Mouse (Mus musculus): ENCODE measurements at regions not wholly inside any gene's neighbourhood (a gene's known extent, or its start where the extent isn't known, plus 50 kb on each side); places are given as distances from the start of the nearest gene placed in this dataset.

DNA sequence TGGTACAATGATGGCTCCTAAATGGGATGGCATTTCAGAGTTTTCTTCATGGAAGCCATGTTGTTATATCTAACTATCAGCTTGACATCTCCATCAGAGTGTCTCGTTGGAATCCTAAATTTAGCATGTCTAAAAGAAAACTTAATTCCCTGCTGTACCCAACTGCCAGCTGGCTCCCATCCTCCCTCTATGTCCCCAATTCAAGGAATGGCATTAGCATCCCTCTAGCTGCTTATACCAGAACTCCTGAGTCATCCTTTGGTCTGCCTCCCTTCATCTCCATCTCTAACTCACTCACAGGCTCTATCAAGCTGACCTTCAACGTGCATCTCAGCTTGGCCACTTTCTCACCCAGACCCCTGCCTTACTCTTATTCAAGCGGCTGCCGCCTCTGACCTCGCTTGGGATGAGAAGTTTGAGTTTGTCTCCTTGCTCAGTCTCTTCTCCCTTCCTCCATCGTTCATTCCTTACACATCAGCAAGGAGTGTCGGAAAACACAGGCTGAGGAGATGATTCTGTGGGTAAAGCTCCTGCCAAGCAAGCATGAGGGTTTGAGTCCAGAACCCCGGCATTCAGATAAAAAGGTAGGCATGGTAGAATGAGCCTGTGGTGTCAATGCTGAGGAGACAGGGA is 88.9 kb downstream of the Emp1 start:
- Histone ChIP-seq H3K4me1 (ENCODE audit: control insufficient read depth, insufficient read depth, low read length) (no peaks in the 10 kb centered on the region), H3K4me3 (replicated peaks; ENCODE audit: control insufficient read depth, low read depth, low read length) (no peak overlapping the region), H3K27ac (ENCODE audit: control insufficient read depth, insufficient read depth, low read depth, low read length, poor library complexity) (no peak overlapping the region)
- 69% methylated on average over 8 of the region's 8 CpGs for WGBS
- no peak for TF ChIP-seq POLR2A (IDR thresholded peaks at IDR 0.05; ENCODE audit: borderline replicate concordance, control insufficient read depth, low read depth, low read length)
- no peak for TF ChIP-seq CTCF (IDR thresholded peaks at IDR 0.05; ENCODE audit: control insufficient read depth, insufficient read depth, low read length)

- no peak overlapping the region for H3K4me3 ChIP-seq (replicated peaks; ENCODE audit: control insufficient read depth, low read depth, low read length)
- H3K4me1 ChIP-seq (ENCODE audit: control insufficient read depth, insufficient read depth, low read length), result no peaks in the 10 kb centered on the region
- no peak for TF ChIP-seq POLR2A (IDR thresholded peaks at IDR 0.05; ENCODE audit: borderline replicate concordance, control insufficient read depth, low read depth, low read length)
- TF ChIP-seq CTCF (IDR thresholded peaks at IDR 0.05; ENCODE audit: control insufficient read depth, insufficient read depth, low read length), result no peak
- no peak overlapping the region for H3K27ac ChIP-seq (ENCODE audit: control insufficient read depth, insufficient read depth, low read depth, low read length, poor library complexity)
- WGBS, result 86% methylated on average over 3 of the region's 3 CpGs
Observed at GRCm38 (mm10) chr6:135453041-135453440, 90.7 kb downstream of the Emp1 start.

DNA sequence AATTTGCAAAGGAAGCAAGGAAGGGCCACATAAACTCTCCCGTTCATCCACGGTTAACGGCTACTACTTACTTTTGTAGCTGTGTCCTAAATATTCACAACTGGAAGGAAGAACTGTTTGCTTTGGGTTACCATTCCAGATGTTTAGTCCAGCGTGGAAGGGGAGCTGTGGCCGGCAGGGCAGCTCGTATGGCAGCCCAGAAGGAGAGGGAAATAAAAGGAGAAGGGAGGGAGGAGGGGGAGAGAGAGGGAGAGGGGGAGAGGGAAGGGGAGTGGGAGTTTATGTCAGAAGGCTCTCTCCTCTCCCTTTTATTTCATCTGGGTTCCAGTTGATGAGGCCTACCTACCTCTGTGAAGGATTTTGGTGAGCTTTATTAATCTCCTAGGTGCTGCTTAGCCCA is 110.2 kb downstream of the Emp1 start:
- H3K4me1 ChIP-seq (ENCODE audit: control insufficient read depth, insufficient read depth, low read length), result no peaks in the 10 kb centered on the region
- WGBS, result 69% methylated on average over 6 of the region's 6 CpGs
- H3K27ac ChIP-seq (ENCODE audit: control insufficient read depth, insufficient read depth, low read depth, low read length, poor library complexity), result no peak overlapping the region
- no peak overlapping the region for H3K4me3 ChIP-seq (replicated peaks; ENCODE audit: control insufficient read depth, low read depth, low read length)
- no peak for TF ChIP-seq CTCF (IDR thresholded peaks at IDR 0.05; ENCODE audit: control insufficient read depth, insufficient read depth, low read length)
- TF ChIP-seq POLR2A (IDR thresholded peaks at IDR 0.05; ENCODE audit: borderline replicate concordance, control insufficient read depth, low read depth, low read length), result no peak

- H3K4me1 ChIP-seq (ENCODE audit: control insufficient read depth, insufficient read depth, low read length), result no peaks in the 10 kb centered on the region
- TF ChIP-seq POLR2A (IDR thresholded peaks at IDR 0.05; ENCODE audit: borderline replicate concordance, control insufficient read depth, low read depth, low read length) (no peak), CTCF (IDR thresholded peaks at IDR 0.05; ENCODE audit: control insufficient read depth, insufficient read depth, low read length) (no peak)
- no peak overlapping the region for H3K27ac ChIP-seq (ENCODE audit: control insufficient read depth, insufficient read depth, low read depth, low read length, poor library complexity)
- 88% methylated on average over 4 of the region's 4 CpGs for WGBS
- H3K4me3 ChIP-seq (replicated peaks; ENCODE audit: control insufficient read depth, low read depth, low read length), result no peak overlapping the region
Observed at GRCm38 (mm10) chr6:135473146-135473545, 110.8 kb downstream of the Emp1 start.

DNA sequence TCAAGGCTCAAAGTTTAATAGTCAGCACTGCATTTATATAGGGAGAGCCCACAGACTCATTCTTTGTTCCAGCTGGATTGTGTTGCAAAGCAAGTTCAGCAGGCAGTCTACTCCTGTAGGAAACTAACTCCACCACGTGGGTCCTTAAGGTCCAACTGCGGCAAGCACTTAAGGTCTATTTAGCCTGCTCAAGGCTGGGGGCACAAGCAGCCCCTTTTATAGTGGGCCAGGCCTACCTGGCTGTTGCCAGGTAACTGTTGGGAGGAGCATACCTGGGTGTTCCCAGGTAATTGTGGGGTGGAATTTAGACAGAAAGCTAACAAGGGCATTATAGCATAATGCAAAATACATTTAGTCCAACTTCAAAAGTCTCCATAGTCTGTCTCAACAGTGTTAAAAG is 126.5 kb downstream of the Emp1 start:
- TF ChIP-seq CTCF (IDR thresholded peaks at IDR 0.05; ENCODE audit: control insufficient read depth, insufficient read depth, low read length) (no peak), POLR2A (IDR thresholded peaks at IDR 0.05; ENCODE audit: borderline replicate concordance, control insufficient read depth, low read depth, low read length) (no peak)

DNA sequence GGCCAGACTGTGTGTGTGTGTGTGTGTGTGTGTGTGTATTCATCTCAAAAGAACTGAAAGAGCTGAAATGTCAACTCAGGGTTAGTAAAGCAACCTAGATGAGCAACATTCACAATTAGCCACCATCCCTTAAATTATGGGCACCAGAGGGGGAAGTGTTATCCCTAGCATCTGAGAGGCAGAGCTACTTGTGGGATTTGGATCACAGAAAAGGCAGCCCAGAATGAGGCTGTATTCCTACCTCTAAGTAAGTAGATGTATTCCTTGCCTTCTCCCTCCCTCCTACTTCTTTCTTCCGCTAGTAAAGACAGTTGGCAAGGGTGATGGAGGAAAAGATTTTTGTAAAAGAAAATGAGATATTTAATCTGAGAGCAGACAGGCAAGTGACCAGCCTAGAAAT is 131.6 kb downstream of the Emp1 start:
- Histone ChIP-seq H3K4me1 (ENCODE audit: control insufficient read depth, insufficient read depth, low read length) (no peaks in the 10 kb centered on the region), H3K27ac (ENCODE audit: control insufficient read depth, insufficient read depth, low read depth, low read length, poor library complexity) (no peak overlapping the region), H3K4me3 (replicated peaks; ENCODE audit: control insufficient read depth, low read depth, low read length) (no peak overlapping the region)
- WGBS, result 77% methylated on average over 1 of the region's 1 CpGs
- TF ChIP-seq POLR2A (IDR thresholded peaks at IDR 0.05; ENCODE audit: borderline replicate concordance, control insufficient read depth, low read depth, low read length) (no peak), CTCF (IDR thresholded peaks at IDR 0.05; ENCODE audit: control insufficient read depth, insufficient read depth, low read length) (no peak)

More for the DNA sequence above, 126.5 kb downstream of the Emp1 start:
- 67% methylated on average over 2 of the region's 2 CpGs for WGBS
- no peaks in the 10 kb centered on the region for H3K4me1 ChIP-seq (ENCODE audit: control insufficient read depth, insufficient read depth, low read length)
- no peak overlapping the region for H3K27ac ChIP-seq (ENCODE audit: control insufficient read depth, insufficient read depth, low read depth, low read length, poor library complexity)
- no peak overlapping the region for H3K4me3 ChIP-seq (replicated peaks; ENCODE audit: control insufficient read depth, low read depth, low read length)

DNA sequence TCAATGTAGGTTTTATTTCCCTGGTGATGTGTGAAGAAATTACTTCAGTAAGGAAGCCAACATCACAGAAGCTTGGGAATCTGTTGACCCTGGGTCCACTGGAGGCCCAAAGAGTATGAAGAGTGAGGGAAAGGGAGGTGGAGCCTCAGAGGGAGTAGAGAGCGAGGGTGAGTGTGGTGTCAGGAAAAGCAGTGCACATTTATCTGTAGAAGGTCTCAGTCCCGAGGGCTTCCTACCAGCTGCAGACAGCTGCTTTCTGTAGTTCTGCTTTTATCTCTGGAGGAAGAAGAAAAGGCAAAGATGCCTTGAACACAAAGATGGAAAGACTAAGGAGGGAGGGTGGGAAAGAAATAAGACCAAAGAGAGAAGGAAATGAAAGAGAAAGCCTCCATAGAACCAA is 133.5 kb downstream of the Emp1 start:
- no peak overlapping the region for H3K27ac ChIP-seq (ENCODE audit: control insufficient read depth, insufficient read depth, low read depth, low read length, poor library complexity)
- no peak overlapping the region for H3K4me3 ChIP-seq (replicated peaks; ENCODE audit: control insufficient read depth, low read depth, low read length)
- 15% methylated on average over 2 of the region's 2 CpGs for WGBS
- no peak for TF ChIP-seq CTCF (IDR thresholded peaks at IDR 0.05; ENCODE audit: control insufficient read depth, insufficient read depth, low read length)
- TF ChIP-seq POLR2A (IDR thresholded peaks at IDR 0.05; ENCODE audit: borderline replicate concordance, control insufficient read depth, low read depth, low read length), result no peak
- H3K4me1 ChIP-seq (ENCODE audit: control insufficient read depth, insufficient read depth, low read length), result no peaks in the 10 kb centered on the region

DNA sequence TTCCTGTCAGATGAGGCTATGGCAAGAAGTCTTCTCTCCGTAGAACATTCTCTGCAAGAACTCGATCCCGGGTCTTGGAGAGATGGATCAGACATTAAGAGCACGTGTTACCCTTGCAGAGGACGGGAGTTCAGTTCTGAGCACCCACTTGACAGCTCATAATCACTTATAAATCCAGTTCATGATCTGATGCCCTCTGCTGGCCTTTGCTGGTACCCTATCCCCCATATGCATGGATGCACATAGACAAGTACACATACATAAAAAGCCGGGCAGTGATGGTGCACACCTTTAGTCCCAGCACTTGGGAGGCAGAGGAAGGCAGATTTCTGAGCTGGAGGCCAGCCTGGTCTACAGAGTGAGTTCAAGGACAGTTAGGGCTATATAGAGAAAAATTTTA is 136.2 kb downstream of the Emp1 start:
- no peak for TF ChIP-seq POLR2A (IDR thresholded peaks at IDR 0.05; ENCODE audit: borderline replicate concordance, control insufficient read depth, low read depth, low read length)
- no peak for TF ChIP-seq CTCF (IDR thresholded peaks at IDR 0.05; ENCODE audit: control insufficient read depth, insufficient read depth, low read length)
- H3K27ac ChIP-seq (ENCODE audit: control insufficient read depth, insufficient read depth, low read depth, low read length, poor library complexity), result no peak overlapping the region
- no peak overlapping the region for H3K4me3 ChIP-seq (replicated peaks; ENCODE audit: control insufficient read depth, low read depth, low read length)
- 83% methylated on average over 6 of the region's 6 CpGs for WGBS
- no peaks in the 10 kb centered on the region for H3K4me1 ChIP-seq (ENCODE audit: control insufficient read depth, insufficient read depth, low read length)

GRCm38 (mm10) chr6:135500381-135500780 is 138.0 kb downstream of the Emp1 start:
- no peak overlapping the region for H3K27ac ChIP-seq (ENCODE audit: control insufficient read depth, insufficient read depth, low read depth, low read length, poor library complexity)
- H3K4me1 ChIP-seq (ENCODE audit: control insufficient read depth, insufficient read depth, low read length), result no peaks in the 10 kb centered on the region
- no peak overlapping the region for H3K4me3 ChIP-seq (replicated peaks; ENCODE audit: control insufficient read depth, low read depth, low read length)
- 68% methylated on average over 3 of the region's 3 CpGs for WGBS
- TF ChIP-seq CTCF (IDR thresholded peaks at IDR 0.05; ENCODE audit: control insufficient read depth, insufficient read depth, low read length) (no peak), POLR2A (IDR thresholded peaks at IDR 0.05; ENCODE audit: borderline replicate concordance, control insufficient read depth, low read depth, low read length) (no peak)
